Mouse (Mus musculus) liver, adult 2 months (tissue): ENCODE measurements at regions not wholly inside any gene's neighbourhood (a gene's known extent, or its start where the extent isn't known, plus 50 kb on each side); places are given as distances from the start of the nearest gene placed in this dataset.

ENCODE experiments used
- CTCF ChIP-seq: fragments of 200-500 bp; IDR thresholded peaks from 2 replicates; pipeline ENCODE4 v1.5.1; 2011; ENCODE audit warnings: low read depth, low read length, control low read depth
- POLR2A ChIP-seq: fragments of 200-500 bp; IDR thresholded peaks from 2 replicates; pipeline ENCODE4 v1.6.1; 2011; ENCODE audit warnings: low read length, control low read depth; ENCODE audit not compliant: insufficient read depth; ENCODE audit errors: extremely low read depth

DNA sequence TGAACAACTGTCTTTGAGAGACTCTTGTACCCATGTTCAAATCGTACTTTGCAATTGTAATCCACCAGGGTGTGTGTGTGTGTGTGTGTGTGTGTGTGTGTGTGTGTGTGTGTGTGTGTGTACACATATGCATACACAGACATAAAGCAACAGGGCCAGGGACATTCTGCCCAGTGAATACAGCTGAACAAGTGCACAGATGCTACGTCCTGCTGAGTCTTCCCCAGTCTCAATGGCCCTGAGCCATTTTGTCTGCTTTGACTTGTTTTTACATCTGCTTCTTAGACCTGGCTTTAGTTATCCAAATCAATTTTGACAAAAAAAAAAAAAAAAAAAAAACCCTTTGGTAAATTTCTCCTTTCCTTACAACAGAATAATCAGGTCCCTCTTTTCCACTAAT lies 103.3 kb downstream of the Rnd3 start:
- no peak for TF ChIP-seq CTCF
- TF ChIP-seq POLR2A, result no peak
